Mouse (Mus musculus): Measurements from ENCODE around the gene Gm10972.
A peak's percentile ranks its signal among the peaks of the same experiment; 100 is the strongest.
"Not testable (repeated sequence)": the region's sequence is repeated elsewhere in the genome, so short reads cannot be mapped to it uniquely, and the experiment has no call there.

Gene Gm10972

DNA sequence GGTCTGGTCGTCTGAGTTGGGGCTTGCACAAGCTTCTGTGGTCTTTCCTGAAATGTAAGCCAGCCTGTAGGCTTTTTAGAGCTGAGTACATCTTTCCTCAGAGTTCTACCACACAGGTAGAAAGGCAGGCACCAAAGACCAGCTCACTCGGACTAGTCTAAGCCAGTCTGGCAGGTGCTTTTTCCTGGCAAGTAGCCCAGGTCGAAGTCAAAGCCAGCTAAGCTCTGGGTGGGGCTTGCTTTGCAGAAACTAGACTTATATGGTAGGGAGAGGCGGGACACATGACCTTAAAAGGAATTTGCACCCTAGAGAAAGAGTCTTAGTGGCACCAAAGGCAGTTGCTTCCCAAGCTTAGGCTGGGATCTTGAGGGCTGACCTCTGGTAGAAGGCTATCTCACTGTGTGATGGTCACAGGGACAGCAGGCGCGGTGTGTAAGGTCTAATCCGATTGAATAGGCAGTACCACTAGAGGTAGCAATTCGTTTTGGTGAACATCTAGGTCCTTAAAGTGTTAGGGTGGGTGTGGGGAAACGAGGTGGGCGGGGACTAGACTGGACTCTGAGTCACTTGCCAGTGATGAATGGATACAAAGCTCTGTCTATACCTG lies 16.3 kb downstream of the Gm10972 start:
- not testable (repeated sequence) for DNase-seq (ENCODE audit: low spot score in 2 of 2)

DNA sequence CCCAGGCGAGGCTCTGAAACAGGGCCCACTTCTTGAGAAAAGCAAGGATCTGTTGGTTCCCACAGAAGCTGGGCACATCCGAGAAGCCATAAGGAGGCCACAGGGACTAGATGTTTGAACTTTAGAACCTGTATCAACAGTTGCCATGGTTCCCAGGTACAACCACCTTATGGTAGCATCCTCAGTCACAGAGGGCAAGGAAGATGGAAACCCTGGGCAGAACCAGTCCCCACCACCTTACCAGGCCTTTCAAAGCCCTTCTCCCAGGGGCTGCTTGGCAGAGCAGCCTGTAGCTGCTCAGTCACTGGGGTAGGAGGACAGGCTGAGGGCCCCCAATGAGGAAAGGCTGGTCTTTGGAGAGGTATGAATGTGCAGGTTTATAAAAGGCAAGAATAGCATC lies 17.9 kb downstream of the Gm10972 start:
- not testable (repeated sequence) for DNase-seq (ENCODE audit: low spot score in 2 of 2)

DNA sequence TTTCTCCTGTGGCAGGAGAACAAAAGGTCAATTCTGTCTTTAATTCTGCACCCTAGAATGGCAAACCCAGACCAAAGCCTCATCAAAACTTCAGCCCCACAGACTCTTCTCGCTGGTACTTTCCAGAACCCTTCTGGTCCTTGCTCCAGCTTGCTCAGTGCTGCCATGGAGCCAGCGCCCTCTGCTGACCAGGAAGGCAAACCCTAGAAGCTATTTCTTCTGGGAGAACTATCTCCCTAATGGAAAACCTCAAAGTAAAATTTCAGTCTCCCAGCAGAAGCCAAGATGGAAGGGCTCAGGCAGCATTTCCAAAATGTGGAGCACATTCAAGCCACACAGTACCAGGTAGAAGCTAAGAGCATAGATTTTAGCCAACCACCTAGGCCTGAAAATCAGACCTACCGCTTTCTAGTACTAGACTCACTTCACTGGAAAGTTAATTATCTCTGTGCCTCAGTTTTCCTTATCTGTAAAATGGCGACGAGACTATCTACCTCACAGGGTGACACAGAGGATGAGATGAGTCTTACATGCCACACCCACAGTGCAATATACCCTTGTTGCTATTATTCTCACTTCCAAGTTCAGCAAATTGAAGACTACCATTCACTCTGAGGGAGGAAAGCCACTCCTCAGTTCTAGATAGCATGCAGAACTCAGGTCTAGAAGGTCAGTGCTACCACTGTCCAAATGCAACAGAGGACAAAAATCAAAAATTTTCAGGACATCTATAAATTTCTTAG lies 22.3 kb downstream of the Gm10972 start:
- not testable (repeated sequence) for DNase-seq (ENCODE audit: low spot score in 2 of 2)

DNA sequence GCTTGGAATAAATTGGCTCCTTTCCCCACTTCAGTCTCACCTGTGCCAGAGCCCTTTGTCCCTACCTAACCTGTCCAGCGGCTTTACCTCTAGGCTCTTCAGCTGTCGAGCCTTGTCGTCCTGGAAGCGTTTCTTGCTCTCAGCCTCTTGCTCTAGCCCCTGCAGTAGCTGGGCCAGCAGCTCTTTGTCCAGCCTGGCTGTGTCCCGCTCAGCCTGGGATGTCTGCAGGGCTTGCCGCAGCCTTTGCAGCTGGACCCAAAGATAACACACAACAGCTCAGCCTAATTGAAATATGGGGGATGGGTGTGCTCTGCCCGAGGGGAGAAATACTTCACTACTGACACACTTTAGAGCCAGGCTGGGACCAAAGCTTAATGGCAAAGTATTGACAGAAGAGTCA lies 23.0 kb downstream of the Gm10972 start:
- DNase-seq (ENCODE audit: low spot score in 2 of 2) = not testable (repeated sequence)

DNA sequence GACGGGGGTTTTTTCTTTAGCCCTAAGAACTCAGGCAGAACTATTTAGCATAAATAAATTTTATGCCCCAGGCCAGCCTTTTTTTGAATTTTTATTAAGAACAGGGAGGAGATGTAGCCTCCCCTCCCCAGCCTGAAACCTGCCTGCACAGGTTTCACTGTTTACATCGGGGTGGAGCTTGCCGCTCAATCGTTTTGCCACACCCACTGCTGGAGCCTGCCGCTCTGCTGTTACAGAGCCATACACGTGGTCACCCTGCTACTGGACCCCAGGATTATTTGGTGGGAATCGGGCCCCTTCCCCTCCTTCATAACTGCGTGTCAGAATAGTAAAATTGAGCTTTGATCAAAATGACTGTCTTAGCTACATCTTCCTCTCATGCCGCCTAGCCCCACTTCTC lies 32.2 kb downstream of the Gm10972 start:
- peak in 1 of 2 experiments; percentile 29 for DNase-seq (ENCODE audit: low spot score in 2 of 2)

DNA sequence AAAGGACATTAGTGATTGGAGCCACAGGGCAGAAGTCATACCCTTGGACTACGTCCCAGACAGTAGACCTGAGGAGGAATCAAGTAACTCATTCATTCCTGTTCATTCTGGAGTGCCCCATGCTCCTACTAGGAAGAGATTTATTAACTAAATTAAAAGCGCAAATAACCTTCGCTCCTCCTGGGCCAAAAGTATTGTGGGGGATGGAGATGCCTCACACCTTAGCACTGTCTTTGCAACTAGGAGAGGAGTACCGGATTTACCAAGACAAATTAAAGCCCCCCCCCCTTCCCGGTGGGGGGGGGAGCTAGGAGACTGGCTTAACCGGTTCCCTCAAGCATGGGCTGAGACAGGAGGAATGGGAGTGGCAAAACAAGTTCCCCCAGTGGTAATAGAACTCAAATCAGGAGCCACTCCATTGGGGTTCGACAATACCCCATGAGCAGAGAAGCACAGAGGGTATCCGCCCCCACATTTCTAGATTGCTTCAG lies 36.5 kb downstream of the Gm10972 start:
- peak in 1 of 2 experiments; percentile 50 for DNase-seq (ENCODE audit: low spot score in 2 of 2)

DNA sequence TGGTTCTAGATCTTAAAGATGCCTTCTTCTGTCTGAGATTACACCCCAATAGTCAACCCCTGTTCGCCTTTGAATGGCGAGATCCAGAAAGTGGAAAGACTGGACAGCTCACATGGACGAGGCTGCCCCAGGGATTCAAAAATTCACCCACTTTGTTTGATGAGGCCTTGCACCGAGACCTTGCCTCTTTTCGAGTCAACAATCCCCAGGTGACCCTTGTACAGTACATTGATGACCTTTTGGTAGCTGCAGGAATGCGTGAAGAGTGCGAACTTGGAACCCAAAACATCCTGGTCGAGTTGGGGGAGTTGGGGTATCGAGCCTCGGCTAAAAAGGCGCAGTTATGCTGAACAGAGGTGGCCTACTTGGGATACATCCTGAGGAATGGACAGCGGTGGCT lies 37.1 kb downstream of the Gm10972 start:
- not testable (repeated sequence) for DNase-seq (ENCODE audit: low spot score in 2 of 2)

DNA sequence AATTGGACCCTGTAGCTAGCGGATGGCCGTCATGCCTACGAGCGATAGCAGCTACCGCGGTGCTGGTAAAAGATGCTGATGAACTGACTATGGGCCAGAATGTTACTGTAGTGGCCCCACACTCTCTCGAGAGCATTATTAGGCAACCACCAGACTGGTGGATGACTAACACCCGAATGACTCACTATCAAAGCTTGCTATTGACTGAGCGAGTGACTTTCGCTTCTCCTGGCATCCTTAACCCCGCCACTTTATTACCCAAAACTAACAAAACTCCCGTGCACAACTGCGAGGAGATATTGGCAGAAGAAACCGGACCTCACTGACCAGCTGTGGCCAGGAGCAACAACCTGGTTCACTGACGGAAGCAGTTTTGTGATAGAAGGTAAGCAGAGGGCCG lies 37.9 kb downstream of the Gm10972 start:
- DNase-seq (ENCODE audit: low spot score in 2 of 2) = peak in 1 of 2 experiments; percentile 56

DNA sequence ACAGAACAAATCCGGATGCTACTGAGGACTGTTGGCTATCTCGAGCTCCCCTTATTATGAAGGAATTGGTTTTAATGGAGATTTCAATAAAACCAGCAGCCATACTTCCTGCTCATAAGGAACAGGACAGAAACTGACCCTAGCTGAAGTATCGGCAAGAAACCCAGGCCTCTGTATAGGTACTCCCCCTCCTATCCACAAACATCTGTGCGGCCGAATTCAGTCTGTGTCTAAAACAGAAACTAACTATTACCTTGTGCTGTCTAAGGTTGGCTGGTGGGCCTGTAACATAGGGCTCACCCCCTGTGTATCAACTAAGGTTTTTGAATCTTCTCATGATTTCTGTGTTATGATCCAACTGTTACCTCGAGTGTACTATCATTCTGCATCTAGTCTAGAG lies 40.7 kb downstream of the Gm10972 start:
- DNase-seq (ENCODE audit: low spot score in 2 of 2) = no peak

DNA sequence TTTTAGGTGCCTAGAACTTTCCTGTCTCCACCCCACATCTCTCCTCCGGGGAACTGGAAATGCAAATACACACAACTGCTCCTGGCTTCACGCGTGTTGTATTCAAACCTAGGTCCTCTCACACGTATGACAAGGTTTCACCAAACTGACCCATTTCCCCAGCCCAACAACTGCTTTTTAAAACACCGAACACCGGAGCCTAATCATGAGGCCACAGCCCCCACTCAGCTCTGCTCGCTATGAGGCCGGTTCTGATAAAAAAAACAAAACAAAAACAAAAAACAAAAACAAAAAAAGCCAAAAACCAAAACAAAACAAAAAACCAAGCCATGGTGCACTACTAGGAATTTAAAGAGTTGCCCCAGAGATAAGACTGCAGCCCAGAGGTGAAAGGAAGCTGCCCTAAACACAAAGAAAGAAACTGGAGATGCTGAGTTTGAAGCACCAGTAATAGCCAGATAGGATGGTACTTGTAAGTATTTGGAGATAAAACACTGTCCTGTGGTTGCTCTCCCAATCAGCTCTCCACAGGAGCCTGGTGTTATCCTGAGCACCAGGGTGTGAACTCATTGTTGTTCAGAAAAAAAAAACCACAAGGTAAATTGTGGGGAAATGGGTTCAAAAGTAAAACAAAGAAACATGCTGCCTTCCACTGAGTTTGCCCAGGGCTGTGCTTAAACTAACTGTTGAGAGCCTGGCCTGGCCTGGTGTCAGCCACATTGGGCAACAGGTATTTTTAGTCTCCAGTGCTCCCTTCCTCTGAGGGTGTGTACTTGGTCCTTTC lies 43.3 kb downstream of the Gm10972 start:
- not testable (repeated sequence) for DNase-seq (ENCODE audit: low spot score in 2 of 2)

DNA sequence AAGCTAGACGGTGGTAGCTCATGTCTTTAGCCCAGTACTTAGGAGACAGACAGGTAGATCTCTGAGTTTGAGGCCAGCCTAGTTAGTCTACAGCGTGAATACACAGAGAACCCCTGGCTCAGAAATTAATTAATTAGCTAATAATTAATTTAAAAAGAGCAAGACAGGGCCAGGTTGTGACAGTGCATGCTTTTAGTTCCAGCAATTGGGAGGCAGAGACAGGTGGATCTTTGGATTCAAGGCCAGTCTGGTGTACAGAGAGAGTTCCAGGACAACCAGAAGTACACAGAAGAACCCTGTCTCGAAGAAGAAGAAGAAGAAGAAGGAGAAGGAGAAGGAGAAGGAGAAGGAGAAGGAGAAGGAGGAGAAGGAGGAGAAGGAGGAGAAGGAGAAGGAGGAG lies 45.8 kb downstream of the Gm10972 start:
- DNase-seq (ENCODE audit: low spot score in 2 of 2) = not testable (repeated sequence)

DNA sequence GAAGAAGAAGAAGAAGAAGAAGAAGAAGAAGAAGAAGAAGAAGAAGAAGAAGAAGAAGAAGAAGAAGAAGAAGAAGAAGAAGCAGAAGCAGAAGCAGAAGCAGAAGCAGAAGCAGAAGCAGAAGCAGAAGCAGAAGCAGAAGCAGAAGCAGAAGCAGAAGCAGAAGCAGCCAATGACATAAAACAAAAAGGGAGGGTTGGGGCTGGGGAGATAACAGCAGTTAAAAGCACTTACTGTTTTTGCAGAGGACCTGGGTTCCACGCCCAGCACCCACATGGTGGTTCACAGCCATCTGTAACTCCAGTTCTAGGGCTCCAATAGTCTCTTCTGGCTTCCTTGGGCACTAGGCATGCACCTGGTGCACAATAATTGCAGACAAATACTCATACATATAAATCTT lies 46.3 kb downstream of the Gm10972 start:
- not testable (repeated sequence) for DNase-seq (ENCODE audit: low spot score in 2 of 2)

DNA sequence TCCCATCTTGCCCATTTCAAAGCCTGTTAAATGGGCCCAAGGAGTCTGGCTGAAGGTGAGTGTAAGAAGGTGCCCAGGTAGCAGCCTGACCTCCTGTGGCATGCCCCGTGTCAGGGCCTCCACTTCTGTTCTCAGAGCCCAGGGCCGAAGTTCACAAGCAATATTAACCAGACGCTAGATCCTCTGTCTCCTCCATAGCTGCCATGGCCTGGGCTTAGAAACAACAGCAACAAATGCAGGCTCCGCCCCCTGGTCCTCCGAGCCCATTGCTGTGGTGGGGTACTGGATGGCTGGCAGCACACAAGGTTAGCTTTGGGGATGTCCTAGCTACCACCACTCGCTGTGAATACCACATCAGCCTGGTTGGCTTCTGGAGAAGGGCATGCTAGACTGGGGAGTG lies 47.2 kb downstream of the Gm10972 start:
- DNase-seq (ENCODE audit: low spot score in 2 of 2) = not testable (repeated sequence)

DNA sequence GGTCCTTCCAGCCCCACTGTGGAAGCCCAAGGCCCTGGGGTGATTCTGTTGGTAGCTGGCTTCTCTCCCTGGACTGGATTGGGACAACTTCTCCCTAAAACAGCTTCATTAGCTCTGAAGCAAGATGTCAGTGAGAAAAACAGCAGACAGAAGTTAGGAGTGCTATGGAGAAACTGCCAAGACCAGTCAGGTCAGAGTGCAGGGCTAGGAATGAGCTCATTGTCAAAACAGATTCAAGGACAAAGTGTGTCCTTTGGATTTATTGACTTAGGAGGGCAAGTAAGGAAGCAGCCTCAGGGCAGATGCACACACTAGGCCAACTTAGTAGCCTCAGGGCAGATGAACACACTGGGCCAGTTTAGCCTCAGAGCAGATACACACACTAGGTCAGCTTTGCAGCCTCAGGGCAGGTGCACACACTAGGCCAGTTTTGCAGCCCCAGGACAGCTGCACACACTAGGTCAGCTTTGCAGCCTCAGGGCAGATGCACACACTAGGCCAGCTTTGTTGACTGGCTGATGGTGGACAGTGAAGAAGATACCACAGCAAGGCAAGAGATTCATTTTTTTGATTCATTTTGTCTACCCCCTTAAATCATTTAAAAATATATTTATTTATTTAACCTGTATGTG lies 47.8 kb downstream of the Gm10972 start:
- no peak for DNase-seq (ENCODE audit: low spot score in 2 of 2)

DNA sequence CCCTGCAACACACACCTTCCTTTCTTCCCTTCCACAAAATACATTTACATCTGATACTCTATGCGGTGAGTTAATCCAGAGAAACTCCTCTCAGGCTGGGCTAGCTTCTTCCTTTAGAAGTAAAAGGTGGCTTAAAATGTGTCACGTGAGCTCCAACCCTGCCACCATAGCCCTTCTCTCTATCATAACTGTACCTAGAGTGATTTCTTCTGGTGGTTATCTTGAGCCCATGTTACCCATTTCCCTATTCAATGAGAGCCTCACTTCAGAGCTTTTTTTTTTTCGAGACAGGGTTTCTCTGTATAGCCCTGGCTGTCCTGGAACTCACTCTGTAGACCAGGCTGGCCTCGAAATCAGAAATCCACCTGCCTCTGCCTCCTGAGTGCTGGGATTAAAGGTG lies 48.8 kb downstream of the Gm10972 start:
- DNase-seq (ENCODE audit: low spot score in 2 of 2) = not testable (repeated sequence)

Measured in urinary bladder, adult 18-20 months (tissue).